Mouse (Mus musculus) activated CD4-positive, CD25-positive, alpha-beta regulatory T cell, adult 4 months (primary cell): ENCODE measurements at regions not wholly inside any gene's neighbourhood (a gene's known extent, or its start where the extent isn't known, plus 50 kb on each side); places are given as distances from the start of the nearest gene placed in this dataset.

Source experiments
- ATAC-seq: one replicate; pipeline ENCODE4 v1.8.0; 2017

GRCm38 (mm10) chr2:159401421-159402100 is 607.0 kb downstream of the Dhx35 start:
- ATAC-seq: no peak

GRCm38 (mm10) chr2:159404940-159405339 is 610.3 kb downstream of the Dhx35 start:
- ATAC-seq: no peak

- ATAC-seq: no peak
Observed at GRCm38 (mm10) chr2:159414599-159414998, 620.0 kb downstream of the Dhx35 start.

GRCm38 (mm10) chr2:159418371-159418940 is 623.8 kb downstream of the Dhx35 start:
- ATAC-seq: no peak

GRCm38 (mm10) chr2:159422281-159422937 is 627.8 kb downstream of the Dhx35 start:
- no peak for ATAC-seq

GRCm38 (mm10) chr2:159428201-159428600 is 633.6 kb downstream of the Dhx35 start:
- ATAC-seq: no peak

GRCm38 (mm10) chr2:159430577-159431329 is 636.1 kb downstream of the Dhx35 start:
- no peak for ATAC-seq

GRCm38 (mm10) chr2:159438961-159439360 is 644.4 kb downstream of the Dhx35 start:
- ATAC-seq: no peak

GRCm38 (mm10) chr2:159443581-159443980 is 649.0 kb downstream of the Dhx35 start:
- ATAC-seq: no peak

- no peak for ATAC-seq
Observed at GRCm38 (mm10) chr2:159446434-159446833, 651.8 kb downstream of the Dhx35 start.

- ATAC-seq: no peak
Observed at GRCm38 (mm10) chr2:159446886-159447285, 652.3 kb downstream of the Dhx35 start.

- ATAC-seq: no peak
Observed at GRCm38 (mm10) chr2:159448976-159449375, 654.4 kb downstream of the Dhx35 start.

GRCm38 (mm10) chr2:159451439-159451838 is 656.8 kb downstream of the Dhx35 start:
- ATAC-seq: no peak

- ATAC-seq: no peak
Observed at GRCm38 (mm10) chr2:159481399-159482080, 686.9 kb downstream of the Dhx35 start.

GRCm38 (mm10) chr2:159491090-159491489 is 696.5 kb downstream of the Dhx35 start:
- ATAC-seq: no peak

- ATAC-seq: no peak
Observed at GRCm38 (mm10) chr2:159498691-159499090, 704.1 kb downstream of the Dhx35 start.

- no peak for ATAC-seq
Observed at GRCm38 (mm10) chr2:159501039-159501438, 706.4 kb downstream of the Dhx35 start.

- no peak for ATAC-seq
Observed at GRCm38 (mm10) chr2:159519066-159519465, 724.5 kb downstream of the Dhx35 start.

GRCm38 (mm10) chr2:159523739-159524138 is 729.1 kb downstream of the Dhx35 start:
- ATAC-seq: no peak

- ATAC-seq: no peak
Observed at GRCm38 (mm10) chr2:159534951-159535350, 740.3 kb downstream of the Dhx35 start.

- no peak for ATAC-seq
Observed at GRCm38 (mm10) chr2:159539261-159539660, 744.7 kb downstream of the Dhx35 start.

- no peak for ATAC-seq
Observed at GRCm38 (mm10) chr2:159557567-159557966, 763.0 kb downstream of the Dhx35 start.

GRCm38 (mm10) chr2:159565255-159565654 is 768.7 kb downstream of the Gm826 start:
- no peak for ATAC-seq
